Comparison of ENCODE assay signal across 9 mouse cellular contexts in the genomic region with DNA sequence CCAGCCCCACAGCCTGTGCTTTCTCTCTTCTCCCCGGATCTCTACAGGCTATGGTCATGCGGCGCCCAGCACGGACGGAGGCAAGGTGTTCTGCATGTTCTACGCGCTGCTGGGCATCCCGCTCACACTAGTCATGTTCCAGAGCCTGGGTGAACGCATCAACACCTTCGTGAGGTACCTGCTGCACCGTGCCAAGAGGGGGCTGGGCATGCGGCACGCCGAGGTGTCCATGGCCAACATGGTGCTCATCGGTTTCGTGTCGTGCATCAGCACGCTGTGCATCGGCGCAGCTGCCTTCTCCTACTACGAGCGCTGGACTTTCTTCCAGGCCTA. TPM values are rescaled to one million over a fixed set of nuclear protein-coding genes. Genes with fewer than 3 reads are reported as not detected.
DNase-seq lines count a peak whose midpoint lies in the region; ATAC-seq and TF ChIP-seq lines count a peak whose summit lies in the region.
"Had no signal": no experiment of that assay in that cellular context is flagged by ENCODE, and none has a peak within 500 bp of the region (broad histone marks: within the 10 kb centered on the region; RNA-seq: fewer than 3 reads in every experiment).

No protein-coding gene starts in this region.

- H3K4me2 ChIP-seq in heart, embryonic 14.5 days (ENCODE audit: low read length) = peak overlapping the region; percentile 66
- H3K4me2 ChIP-seq in embryonic facial prominence, embryonic 11.5 days (ENCODE audit: low read depth, low read length) = peak overlapping the region; percentile 95
- H3K4me2 ChIP-seq in forebrain, postnatal 0 days (ENCODE audit: low read depth) = peak overlapping the region; percentile 57

- H3K36me3 ChIP-seq in heart, embryonic 14.5 days (ENCODE audit: control insufficient read depth, insufficient read depth, low read length) = no peaks in the 10 kb centered on the region
- H3K36me3 ChIP-seq in embryonic facial prominence, embryonic 11.5 days (replicated peaks; ENCODE audit: control insufficient read depth, insufficient read depth, low read depth, low read length) = no peaks in the 10 kb centered on the region
- H3K36me3 ChIP-seq in forebrain, postnatal 0 days (ENCODE audit: insufficient read depth) = no peaks in the 10 kb centered on the region
- no peaks in the 10 kb centered on the region for H3K36me3 ChIP-seq in midbrain, embryonic 10.5 days

- TF ChIP-seq CTCF in forebrain, postnatal 0 days (IDR thresholded peaks at IDR 0.05; ENCODE audit: low read depth) = no peak

- peaks cover 15% of the 10 kb centered on the region for H3K27me3 ChIP-seq in heart, embryonic 14.5 days (ENCODE audit: control insufficient read depth, insufficient read depth, low read length)
- H3K27me3 ChIP-seq in embryonic facial prominence, embryonic 11.5 days (ENCODE audit: control insufficient read depth, insufficient read depth, low read length) = peaks cover 11% of the 10 kb centered on the region
- peaks cover 16% of the 10 kb centered on the region for H3K27me3 ChIP-seq in forebrain, postnatal 0 days (ENCODE audit: insufficient read depth, low read length)
- H3K27me3 ChIP-seq in midbrain, embryonic 10.5 days (ENCODE audit: low read depth, poor library complexity, severe bottlenecking) = peaks cover 78% of the 10 kb centered on the region

- intact Hi-C loops in heart, postnatal 25 days (cut with DNase I) = no loop called here
- intact Hi-C loops in left cerebral cortex, postnatal 36 days (cut with DNase I) = no loop called here

- WGBS in heart, embryonic 14.5 days = 55% methylated on average over 22 of the region's 22 CpGs
- WGBS in embryonic facial prominence, embryonic 11.5 days = 48% methylated on average over 22 of the region's 22 CpGs
- WGBS in forebrain, postnatal 0 days = 57% methylated on average over 22 of the region's 22 CpGs
- WGBS in midbrain, embryonic 10.5 days = 43% methylated on average over 22 of the region's 22 CpGs

- H3K4me3 ChIP-seq in heart, embryonic 14.5 days (ENCODE audit: control insufficient read depth in 1 of 2, insufficient read depth in 1 of 2, low read depth in 1 of 2, low read length in 2 of 2) = no peak overlapping the region
- H3K4me3 ChIP-seq in embryonic facial prominence, embryonic 11.5 days (ENCODE audit: low read depth, low read length) = peak overlapping the region; percentile 41
- H3K4me3 ChIP-seq in forebrain, postnatal 0 days (ENCODE audit: low read depth, low read length) = peak overlapping the region; percentile 26
- H3K4me3 ChIP-seq in midbrain, embryonic 10.5 days = peak overlapping the region; percentile 58

- H3K27ac ChIP-seq in heart, embryonic 14.5 days (replicated peaks in 1 of 2; ENCODE audit: control insufficient read depth in 1 of 2, insufficient read depth in 1 of 2, low read depth in 2 of 2, low read length in 2 of 2) = no peak overlapping the region
- H3K27ac ChIP-seq in embryonic facial prominence, embryonic 11.5 days (replicated peaks; ENCODE audit: low read depth, low read length) = no peak overlapping the region
- no peak overlapping the region for H3K27ac ChIP-seq in forebrain, postnatal 0 days (ENCODE audit: low read depth, low read length)
- no peak overlapping the region; the same call in 1 of the 2 replicates for H3K27ac ChIP-seq in midbrain, embryonic 10.5 days (replicated peaks)

- no peak for ATAC-seq in heart, embryonic 14.5 days (ENCODE audit: insufficient number of reproducible peaks, insufficient read depth, low FRiP score, low read depth)
- no peak for ATAC-seq in embryonic facial prominence, embryonic 11.5 days (replicated peaks; ENCODE audit: insufficient number of reproducible peaks, low FRiP score, low TSS enrichment, low read depth)
- no peak for ATAC-seq in forebrain, postnatal 0 days

- peak overlapping the region; percentile 64; the same call in 1 of the 2 replicates for H3K9ac ChIP-seq in heart, embryonic 14.5 days (ENCODE audit: low read length)
- H3K9ac ChIP-seq in embryonic facial prominence, embryonic 11.5 days (replicated peaks; ENCODE audit: low read length) = peak overlapping the region; percentile 56
- H3K9ac ChIP-seq in forebrain, postnatal 0 days = peak overlapping the region; percentile 45; the same call in 1 of the 2 replicates

- H3K4me1 ChIP-seq in heart, embryonic 14.5 days (ENCODE audit: control insufficient read depth in 2 of 2, insufficient read depth in 2 of 2, low read length in 2 of 2) = peaks cover 24 to 44% of the 10 kb centered on the region in 2 experiments
- H3K4me1 ChIP-seq in embryonic facial prominence, embryonic 11.5 days (ENCODE audit: control insufficient read depth, insufficient read depth, low read length) = peaks cover 4% of the 10 kb centered on the region; the same call in 1 of the 2 replicates
- peaks cover 9% of the 10 kb centered on the region; the same call in 1 of the 2 replicates for H3K4me1 ChIP-seq in forebrain, postnatal 0 days (ENCODE audit: insufficient read depth)
- peaks cover 22% of the 10 kb centered on the region for H3K4me1 ChIP-seq in midbrain, embryonic 10.5 days

- H3K9me3 ChIP-seq in heart, embryonic 14.5 days (ENCODE audit: control insufficient read depth, low read length) = no peaks in the 10 kb centered on the region
- no peaks in the 10 kb centered on the region for H3K9me3 ChIP-seq in embryonic facial prominence, embryonic 11.5 days (replicated peaks; ENCODE audit: control insufficient read depth, low read length)
- H3K9me3 ChIP-seq in forebrain, postnatal 0 days (ENCODE audit: low read length) = no peaks in the 10 kb centered on the region
- no peaks in the 10 kb centered on the region for H3K9me3 ChIP-seq in midbrain, embryonic 10.5 days (replicated peaks)

- DNase-seq in heart, postnatal 25 days (ENCODE audit: low spot score) = no peak
- DNase-seq in embryonic facial prominence, embryonic 11.5 days (ENCODE audit: low spot score) = no peak
- DNase-seq in forebrain, postnatal 0 days = no peak
- no peak for DNase-seq in midbrain, embryonic 10.5 days (ENCODE audit: low spot score)
- no peak for DNase-seq in left cerebral cortex, postnatal 36 days (ENCODE audit: low spot score in 2 of 2)
- no peak for DNase-seq in T-cell, adult 2 months (ENCODE audit: low spot score)
- DNase-seq in urinary bladder, postnatal 4 days (ENCODE audit: low spot score in 2 of 2) = no peak

RNA-seq across cellular contexts. Expression of gene Slc35f6, which starts 25.9 kb away (rescaled TPM):
- 27.3 and 29.6 TPM in 2 replicates for polyA plus RNA-seq in heart, embryonic 14.5 days (2014; fragmentation: Nextera tagmentation; extraction: Ambion mirVana)
- 10 to 100 TPM; 44.1 to 47.2 TPM for total RNA-seq in heart, postnatal 25 days (2021)
- 22.0 and 23.5 TPM in 2 replicates for polyA plus RNA-seq in embryonic facial prominence, embryonic 11.5 days (2014; fragmentation: Nextera tagmentation; extraction: Ambion mirVana)
- total RNA-seq in forebrain, postnatal 0 days (2014; rRNA removed) = 31.5 and 48.7 TPM in 2 replicates
- 19.2 and 24.3 TPM in 2 replicates for polyA plus RNA-seq in forebrain, postnatal 0 days (2015; fragmentation: Nextera tagmentation; extraction: Ambion mirVana)
- 26.7 and 30.3 TPM in 2 replicates for polyA plus RNA-seq in midbrain, embryonic 10.5 days (2016; fragmentation: Nextera tagmentation; extraction: Ambion mirVana)
- 10 to 100 TPM; 38.5 to 38.7 TPM for total RNA-seq in left cerebral cortex, postnatal 36 days (2021)

RNA-seq across cellular contexts. Expression of gene Kcnk3, which starts 33.8 kb away (rescaled TPM):
- polyA plus RNA-seq in heart, embryonic 14.5 days (2014; fragmentation: Nextera tagmentation; extraction: Ambion mirVana) = 30.2 and 40.3 TPM in 2 replicates
- total RNA-seq in heart, postnatal 25 days (2021) = 100 to 1,000 TPM; 250 to 251 TPM
- polyA plus RNA-seq in embryonic facial prominence, embryonic 11.5 days (2014; fragmentation: Nextera tagmentation; extraction: Ambion mirVana) = 0.60 and 0.98 TPM in 2 replicates
- total RNA-seq in forebrain, postnatal 0 days (2014; rRNA removed) = 10.8 and 13.1 TPM in 2 replicates
- 6.4 and 7.0 TPM in 2 replicates for polyA plus RNA-seq in forebrain, postnatal 0 days (2015; fragmentation: Nextera tagmentation; extraction: Ambion mirVana)
- polyA plus RNA-seq in midbrain, embryonic 10.5 days (2016; fragmentation: Nextera tagmentation; extraction: Ambion mirVana) = 0.12 and 0.27 TPM in 2 replicates
- 10 to 100 TPM; 21.1 to 21.3 TPM for total RNA-seq in left cerebral cortex, postnatal 36 days (2021)
- total RNA-seq: common myeloid progenitor, adult 5-6 weeks had no signal

RNA-seq across cellular contexts. Expression of gene Cenpa, which starts 44.8 kb away (rescaled TPM):
- 268 and 290 TPM in 2 replicates for polyA plus RNA-seq in heart, embryonic 14.5 days (2014; fragmentation: Nextera tagmentation; extraction: Ambion mirVana)
- total RNA-seq in heart, postnatal 25 days (2021) = 10 to 100 TPM; 42.0 to 43.0 TPM
- polyA plus RNA-seq in embryonic facial prominence, embryonic 11.5 days (2014; fragmentation: Nextera tagmentation; extraction: Ambion mirVana) = 435 and 450 TPM in 2 replicates
- 15.1 and 15.5 TPM in 2 replicates for total RNA-seq in forebrain, postnatal 0 days (2014; rRNA removed)
- polyA plus RNA-seq in forebrain, postnatal 0 days (2015; fragmentation: Nextera tagmentation; extraction: Ambion mirVana) = 42.4 and 45.5 TPM in 2 replicates
- polyA plus RNA-seq in midbrain, embryonic 10.5 days (2016; fragmentation: Nextera tagmentation; extraction: Ambion mirVana) = 413 and 444 TPM in 2 replicates
- 1 to 10 TPM; 6.0 TPM for total RNA-seq in left cerebral cortex, postnatal 36 days (2021)

Comparison
In these comparisons a context has a peak if more than half of its experiments do, and no peak if none do; other contexts are left out.
1. H3K4me3 ChIP-seq: peak in embryonic facial prominence, embryonic 11.5 days (single experiment), forebrain, postnatal 0 days (single experiment) and midbrain, embryonic 10.5 days (single experiment); none in heart, embryonic 14.5 days (0 of 2).
2. Peak in every context shown above with its lines, with median percentiles within 50 percentile points of each other: H3K4me2 ChIP-seq and H3K9ac ChIP-seq.